Mouse (Mus musculus): Measurements from ENCODE around the gene Map7. TPM values are rescaled to one million over a fixed set of nuclear protein-coding genes. Genes with fewer than 3 reads are reported as not detected.

The Map7 gene
- polyA plus RNA-seq, 1 experiment: 0.01 TPM

- no peaks in the 10 kb centered on the region for H3K36me3 ChIP-seq (ENCODE audit: control insufficient read depth, insufficient read depth)
- H3K4me3 ChIP-seq: no peak overlapping the region
- TF ChIP-seq POLR2A (IDR thresholded peaks at IDR 0.05; ENCODE audit: insufficient read length, low read depth): no peak
- no peak overlapping the region for H3ac ChIP-seq (ENCODE audit: control insufficient read depth, insufficient read length)
- no peak overlapping the region for H3K4me2 ChIP-seq (ENCODE audit: low read depth)
- H3K27me3 ChIP-seq (ENCODE audit: control insufficient read depth, insufficient read depth, insufficient read length): no peaks in the 10 kb centered on the region
- no peaks in the 10 kb centered on the region for H3K79me2 ChIP-seq (ENCODE audit: control insufficient read depth, insufficient read depth)
Measured at GRCm38 (mm10) chr10:20268945-20269344, 120.7 kb downstream of the Map7 start.

- Histone ChIP-seq H3K79me2 (ENCODE audit: control insufficient read depth, insufficient read depth) (no peaks in the 10 kb centered on the region), H3K27me3 (ENCODE audit: control insufficient read depth, insufficient read depth, insufficient read length) (no peaks in the 10 kb centered on the region), H3K4me2 (ENCODE audit: low read depth) (no peak overlapping the region), H3ac (ENCODE audit: control insufficient read depth, insufficient read length) (no peak overlapping the region), H3K4me3 (no peak overlapping the region), H3K36me3 (ENCODE audit: control insufficient read depth, insufficient read depth) (no peaks in the 10 kb centered on the region)
- no peak for TF ChIP-seq TCF12 (IDR thresholded peaks at IDR 0.05; ENCODE audit: insufficient read depth, poor library complexity, severe bottlenecking)
Measured at GRCm38 (mm10) chr10:20272380-20272779, 124.1 kb downstream of the Map7 start.

- Histone ChIP-seq H3ac (ENCODE audit: control insufficient read depth, insufficient read length) (no peak overlapping the region), H3K27me3 (ENCODE audit: control insufficient read depth, insufficient read depth, insufficient read length) (no peaks in the 10 kb centered on the region), H3K79me2 (ENCODE audit: control insufficient read depth, insufficient read depth) (no peaks in the 10 kb centered on the region), H3K4me3 (no peak overlapping the region), H3K4me2 (ENCODE audit: low read depth) (no peak overlapping the region), H3K36me3 (ENCODE audit: control insufficient read depth, insufficient read depth) (no peaks in the 10 kb centered on the region)
- TF ChIP-seq SRF (IDR thresholded peaks at IDR 0.05; ENCODE audit: control insufficient read depth, insufficient read length, low read depth) (no peak), E2F4 (IDR thresholded peaks at IDR 0.05; ENCODE audit: insufficient read depth) (no peak), TCF3 (IDR thresholded peaks at IDR 0.05; ENCODE audit: insufficient read length, low read depth) (no peak), POLR2A (IDR thresholded peaks at IDR 0.05; ENCODE audit: insufficient read length, low read depth) (no peak)
Measured at GRCm38 (mm10) chr10:20273278-20273677, 125.0 kb downstream of the Map7 start.

- Histone ChIP-seq H3K79me2 (ENCODE audit: control insufficient read depth, insufficient read depth) (no peaks in the 10 kb centered on the region), H3K4me2 (ENCODE audit: low read depth) (no peak overlapping the region), H3ac (ENCODE audit: control insufficient read depth, insufficient read length) (no peak overlapping the region), H3K4me3 (no peak overlapping the region), H3K27me3 (ENCODE audit: control insufficient read depth, insufficient read depth, insufficient read length) (no peaks in the 10 kb centered on the region), H3K36me3 (ENCODE audit: control insufficient read depth, insufficient read depth) (no peaks in the 10 kb centered on the region)
- TF ChIP-seq TCF12 (IDR thresholded peaks at IDR 0.05; ENCODE audit: insufficient read depth, poor library complexity, severe bottlenecking) (no peak), USF1 (IDR thresholded peaks at IDR 0.05; ENCODE audit: low read depth) (no peak), POLR2A (IDR thresholded peaks at IDR 0.05; ENCODE audit: insufficient read length, low read depth) (no peak), MYOD1 (IDR thresholded peaks at IDR 0.05; ENCODE audit: control insufficient read depth in 1 of 3, insufficient read length in 2 of 3, low read depth in 2 of 3) (no peak), E2F4 (IDR thresholded peaks at IDR 0.05; ENCODE audit: insufficient read depth) (no peak), REST (IDR thresholded peaks at IDR 0.05; ENCODE audit: insufficient read depth, insufficient read length) (no peak), MYOG (IDR thresholded peaks at IDR 0.05; ENCODE audit: control insufficient read depth in 1 of 3, insufficient read depth in 1 of 3, insufficient read length in 2 of 3, low read depth in 2 of 3) (no peak), POLR2AphosphoS2 (IDR thresholded peaks at IDR 0.05; ENCODE audit: insufficient read length, low read depth) (no peak), SRF (IDR thresholded peaks at IDR 0.05; ENCODE audit: control insufficient read depth, insufficient read length, low read depth) (no peak)
Measured at GRCm38 (mm10) chr10:20274022-20274421, 125.8 kb downstream of the Map7 start.

GRCm38 (mm10) chr10:20281456-20281855 lies 133.2 kb downstream of the Map7 start:
- H3K36me3 ChIP-seq (ENCODE audit: control insufficient read depth, insufficient read depth): no peaks in the 10 kb centered on the region
- no peak overlapping the region for H3K4me2 ChIP-seq (ENCODE audit: low read depth)

GRCm38 (mm10) chr10:20285289-20285975 lies 137.2 kb downstream of the Map7 start:
- Histone ChIP-seq H3K27me3 (ENCODE audit: control insufficient read depth, insufficient read depth, insufficient read length) (no peaks in the 10 kb centered on the region), H3K79me2 (ENCODE audit: control insufficient read depth, insufficient read depth) (no peaks in the 10 kb centered on the region), H3ac (ENCODE audit: control insufficient read depth, insufficient read length) (no peak overlapping the region), H3K36me3 (ENCODE audit: control insufficient read depth, insufficient read depth) (no peaks in the 10 kb centered on the region), H3K4me2 (ENCODE audit: low read depth) (no peak overlapping the region), H3K4me3 (no peak overlapping the region)
- TF ChIP-seq TCF12 (IDR thresholded peaks at IDR 0.05; ENCODE audit: insufficient read depth, poor library complexity, severe bottlenecking) (no peak), SRF (IDR thresholded peaks at IDR 0.05; ENCODE audit: control insufficient read depth, insufficient read length, low read depth) (no peak), MYOD1 (IDR thresholded peaks at IDR 0.05; ENCODE audit: control insufficient read depth in 1 of 3, insufficient read length in 2 of 3, low read depth in 2 of 3) (no peak), E2F4 (IDR thresholded peaks at IDR 0.05; ENCODE audit: insufficient read depth) (no peak), MAX (IDR thresholded peaks at IDR 0.05; ENCODE audit: low read depth) (no peak), USF1 (IDR thresholded peaks at IDR 0.05; ENCODE audit: low read depth) (no peak), CEBPB (IDR thresholded peaks at IDR 0.05; ENCODE audit: insufficient read depth, poor library complexity, severe bottlenecking) (no peak)

More at GRCm38 (mm10) chr10:20281456-20281855, 133.2 kb downstream of the Map7 start:
- Histone ChIP-seq H3K27me3 (ENCODE audit: control insufficient read depth, insufficient read depth, insufficient read length) (no peaks in the 10 kb centered on the region), H3K4me3 (no peak overlapping the region), H3ac (ENCODE audit: control insufficient read depth, insufficient read length) (no peak overlapping the region), H3K79me2 (ENCODE audit: control insufficient read depth, insufficient read depth) (no peaks in the 10 kb centered on the region)
- TF ChIP-seq REST (IDR thresholded peaks at IDR 0.05; ENCODE audit: insufficient read depth, insufficient read length) (no peak), MAX (IDR thresholded peaks at IDR 0.05; ENCODE audit: low read depth) (no peak), E2F4 (IDR thresholded peaks at IDR 0.05; ENCODE audit: insufficient read depth) (no peak), POLR2AphosphoS2 (IDR thresholded peaks at IDR 0.05; ENCODE audit: insufficient read length, low read depth) (no peak), USF1 (IDR thresholded peaks at IDR 0.05; ENCODE audit: low read depth) (no peak), MYOG (IDR thresholded peaks at IDR 0.05; ENCODE audit: control insufficient read depth in 1 of 3, insufficient read depth in 1 of 3, insufficient read length in 2 of 3, low read depth in 2 of 3) (no peak), TCF12 (IDR thresholded peaks at IDR 0.05; ENCODE audit: insufficient read depth, poor library complexity, severe bottlenecking) (no peak), MYOD1 (IDR thresholded peaks at IDR 0.05; ENCODE audit: control insufficient read depth in 1 of 3, insufficient read length in 2 of 3, low read depth in 2 of 3) (no peak), TCF3 (IDR thresholded peaks at IDR 0.05; ENCODE audit: insufficient read length, low read depth) (no peak), SRF (IDR thresholded peaks at IDR 0.05; ENCODE audit: control insufficient read depth, insufficient read length, low read depth) (no peak)
